Mouse (Mus musculus) right cerebral cortex, postnatal 4 days (tissue): ENCODE results near the gene Nab1.
"Not testable (repeated sequence)": the region's sequence is repeated elsewhere in the genome, so short reads cannot be mapped to it uniquely, and the experiment has no call there.

Source experiments
- DNase-seq: peaks from one replicate; pipeline ENCODE4 v3.0.0-alpha.2; 2022

Nab1 gene

DNA sequence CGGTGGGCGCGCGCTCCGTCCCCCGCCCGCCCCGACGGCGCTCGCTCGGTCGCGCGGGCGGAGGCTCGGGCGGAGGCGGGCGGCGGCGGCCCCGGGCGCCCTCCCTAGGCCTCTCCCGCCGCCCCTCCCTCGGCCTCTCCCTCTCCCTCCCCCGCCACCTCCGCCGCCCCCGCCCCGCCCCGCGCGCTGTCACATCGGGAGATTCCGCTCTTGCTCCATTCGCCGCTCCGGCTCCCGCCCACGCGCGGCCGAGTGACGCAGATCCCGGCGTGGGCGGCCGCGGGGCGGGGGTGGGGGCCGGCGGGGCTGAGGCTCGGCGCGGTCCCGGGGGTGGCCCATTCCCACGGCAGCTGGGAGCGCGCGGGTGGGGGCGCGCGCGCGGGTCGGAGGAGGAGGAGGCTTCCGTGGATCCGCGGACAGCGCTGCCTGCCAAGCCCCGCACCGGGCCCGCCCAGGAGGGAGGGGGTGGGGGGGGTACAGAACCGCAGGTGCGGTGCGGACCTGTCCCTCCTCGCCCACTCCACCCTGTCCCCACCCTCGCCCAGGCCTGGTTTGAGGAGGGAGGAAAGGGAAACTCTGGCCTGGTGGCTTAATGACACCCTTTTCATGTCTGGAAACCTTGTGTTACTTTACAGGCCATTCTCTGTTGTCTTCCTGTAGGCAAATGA is at the start of gene Nab1:
Gene Nab1, minus strand, starts transcription at position 366 of the 668 bp plus-strand sequence.
- peak; percentile 81 for DNase-seq

DNA sequence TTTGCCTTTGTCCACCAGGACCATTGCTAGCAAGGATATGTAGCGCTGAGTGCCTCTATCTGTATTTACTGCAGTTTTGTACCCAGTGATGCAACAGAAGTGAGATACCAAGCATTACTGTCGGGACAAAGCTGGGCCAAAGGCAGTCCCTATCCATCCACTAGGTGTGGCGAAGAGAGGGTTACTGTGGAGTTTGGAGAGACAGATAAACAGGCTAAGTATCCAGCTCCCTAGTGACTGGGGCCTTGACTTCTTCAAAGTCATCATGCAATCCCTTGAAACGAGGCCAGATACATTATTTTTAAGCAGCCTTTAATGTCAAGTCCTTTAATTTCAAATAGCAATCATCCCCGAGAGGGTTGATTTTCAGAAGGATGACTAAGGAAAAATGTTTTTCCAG is 47.0 kb upstream of the Nab1 start:
- DNase-seq, result no peak

DNA sequence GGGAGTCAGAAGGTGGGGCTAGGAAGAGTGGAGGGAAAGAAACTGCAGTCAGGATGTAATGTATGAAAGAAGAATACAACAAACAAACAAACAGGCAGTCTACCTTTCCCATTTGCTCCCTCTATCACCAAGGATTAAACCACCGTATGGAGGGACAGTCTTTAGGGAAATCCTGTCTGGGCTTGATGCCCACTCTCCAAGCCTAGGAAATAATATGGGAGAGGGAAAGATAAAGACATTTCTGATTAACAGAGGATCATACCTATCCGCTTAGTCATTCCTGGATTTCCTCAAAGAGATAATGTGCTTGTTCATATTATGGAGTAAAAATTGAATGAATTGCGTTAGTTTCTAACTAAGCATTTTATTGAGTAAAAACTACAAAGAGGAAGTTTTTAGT is 46.3 kb upstream of the Nab1 start:
- no peak for DNase-seq

DNA sequence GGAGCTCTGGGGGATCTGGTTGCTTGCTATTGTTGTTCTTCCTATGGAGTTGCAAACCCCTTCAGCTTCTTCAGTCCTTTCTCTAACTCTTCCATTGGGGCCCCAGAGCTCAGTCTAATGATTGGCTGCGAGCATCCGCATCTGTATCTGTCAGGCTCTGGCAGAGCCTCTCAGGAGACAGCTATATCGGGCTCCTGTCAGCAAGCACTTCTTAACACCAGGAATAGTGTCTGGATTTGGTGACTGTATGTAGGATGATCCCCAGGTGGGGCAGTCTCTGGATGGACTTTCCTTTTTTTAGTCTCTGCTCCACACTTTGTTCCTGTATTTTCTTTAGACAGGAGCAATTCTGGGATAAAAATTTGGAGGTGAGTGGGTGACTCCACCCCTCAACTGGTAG is 39.6 kb upstream of the Nab1 start:
- not testable (repeated sequence) for DNase-seq

DNA sequence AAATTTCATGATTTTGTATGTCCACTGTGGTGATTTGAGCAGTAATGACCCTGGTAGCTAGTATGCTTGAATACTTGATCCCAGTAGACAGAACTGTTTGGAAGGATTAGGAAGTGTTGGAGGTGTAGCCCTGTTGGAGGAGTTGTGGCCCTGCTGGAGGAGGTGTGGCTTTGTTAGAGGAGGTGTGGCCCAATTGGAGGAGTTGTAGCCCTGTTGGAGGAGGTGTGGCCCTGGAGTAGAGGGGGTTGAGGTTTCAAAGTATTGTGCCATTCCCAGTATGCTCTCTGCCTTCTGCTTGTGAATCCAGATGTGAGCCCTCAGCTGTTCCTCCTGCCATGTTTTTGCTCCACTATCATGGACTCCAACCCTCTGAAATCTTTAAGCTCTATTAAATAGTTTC is 29.5 kb upstream of the Nab1 start:
- no peak for DNase-seq

DNA sequence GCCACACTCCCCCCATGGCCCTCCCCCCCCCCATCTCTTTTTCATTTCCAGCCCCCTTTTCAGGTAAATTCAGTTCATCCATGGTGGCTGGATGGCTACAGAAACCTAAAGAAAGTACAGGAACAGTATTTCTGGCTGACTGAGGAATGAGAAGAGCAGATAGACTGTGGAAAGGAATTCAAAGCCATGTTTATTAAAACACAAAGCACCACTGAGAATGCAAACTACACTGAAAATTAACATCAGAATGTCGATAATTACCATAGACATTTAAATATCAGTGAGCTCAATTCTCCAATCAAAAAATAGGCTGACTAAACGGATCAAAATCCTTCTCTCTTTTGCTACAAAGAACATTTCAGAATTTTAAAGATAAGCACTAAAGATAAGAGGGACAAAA is 27.2 kb upstream of the Nab1 start:
- DNase-seq, result no peak

DNA sequence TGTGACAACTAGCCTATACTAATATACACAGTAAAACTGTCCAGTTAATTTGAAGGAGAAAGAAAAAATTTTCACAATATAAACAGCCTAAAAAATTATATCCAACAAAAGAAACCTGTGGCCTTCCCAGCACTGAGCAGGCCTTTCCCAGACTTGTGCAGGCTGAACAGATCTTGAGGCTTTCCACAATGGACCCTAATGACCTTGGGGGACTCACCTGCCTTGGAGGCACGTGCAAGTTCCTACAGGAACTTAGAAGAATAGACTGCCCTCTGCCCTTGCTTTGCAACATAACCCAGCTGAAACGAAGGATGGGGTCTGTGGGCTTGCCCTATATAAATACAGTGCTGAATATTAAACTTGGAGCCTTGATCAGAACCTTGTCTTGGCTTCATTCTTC is 26.8 kb upstream of the Nab1 start:
- DNase-seq, result no peak

DNA sequence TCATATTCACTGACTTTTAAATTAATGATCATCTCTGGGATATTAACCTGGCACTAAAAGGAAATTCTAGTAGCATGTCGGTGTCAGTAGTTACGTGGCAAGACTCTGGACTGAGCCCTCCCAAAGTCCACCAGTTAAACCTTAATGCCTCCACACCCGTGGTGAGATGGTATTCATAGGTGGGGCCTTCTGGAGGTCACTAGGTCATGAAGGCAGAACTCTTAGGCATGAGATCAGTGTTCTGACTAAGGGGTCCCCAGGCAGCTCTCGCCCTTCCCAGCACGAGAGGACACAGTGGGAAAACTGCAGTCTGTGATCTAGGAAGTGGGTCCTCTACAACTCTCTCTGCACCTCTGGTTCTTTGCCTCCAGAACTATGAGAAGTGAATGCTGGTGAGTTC is 24.2 kb upstream of the Nab1 start:
- no peak for DNase-seq

DNA sequence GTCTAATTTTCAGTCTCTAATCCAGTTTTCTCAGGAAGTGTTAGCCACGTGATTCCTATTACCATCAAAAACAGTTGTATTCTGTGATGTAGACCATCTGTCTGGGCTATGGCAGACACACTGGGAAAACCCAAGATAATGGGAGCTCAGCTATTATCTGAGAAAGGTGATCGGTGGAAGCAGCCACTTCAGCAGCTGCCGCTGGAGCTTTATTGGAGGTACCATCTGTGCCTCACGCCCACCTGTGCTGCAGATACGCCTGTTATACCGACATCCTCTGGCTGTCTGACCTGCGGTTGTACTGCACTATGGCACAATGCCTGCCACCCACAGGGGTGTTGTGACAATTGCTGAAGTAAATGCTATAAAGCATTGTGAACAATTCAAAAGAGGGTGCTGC is 23.7 kb upstream of the Nab1 start:
- no peak for DNase-seq

DNA sequence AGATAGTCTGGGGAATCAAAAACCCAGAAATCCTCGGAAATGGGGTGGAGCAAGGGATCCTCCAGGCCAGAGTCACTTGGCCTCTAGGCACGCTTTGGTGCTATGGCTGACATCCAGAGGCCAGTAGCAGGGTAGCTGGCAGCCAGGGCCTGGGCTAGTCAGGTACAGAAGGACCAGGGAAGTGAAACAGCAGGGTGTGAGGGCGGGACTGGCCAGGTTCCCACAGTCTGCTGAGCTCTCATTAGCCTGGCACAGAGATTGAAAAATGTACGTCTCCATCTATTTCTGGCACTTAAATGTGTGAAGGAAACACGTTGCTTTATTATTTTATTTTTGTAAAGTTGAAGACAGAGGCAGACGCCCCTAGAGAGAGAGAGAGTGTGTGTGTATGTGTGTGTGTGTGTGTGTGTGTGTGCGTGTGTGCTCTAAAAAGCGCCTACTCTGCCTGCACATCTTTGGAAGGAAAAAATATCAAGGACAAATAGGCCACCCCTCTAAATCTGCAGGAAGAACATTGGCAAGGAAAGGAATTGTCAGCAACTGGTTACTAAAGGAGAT is 21.0 kb upstream of the Nab1 start:
- DNase-seq, result peak; percentile 40

DNA sequence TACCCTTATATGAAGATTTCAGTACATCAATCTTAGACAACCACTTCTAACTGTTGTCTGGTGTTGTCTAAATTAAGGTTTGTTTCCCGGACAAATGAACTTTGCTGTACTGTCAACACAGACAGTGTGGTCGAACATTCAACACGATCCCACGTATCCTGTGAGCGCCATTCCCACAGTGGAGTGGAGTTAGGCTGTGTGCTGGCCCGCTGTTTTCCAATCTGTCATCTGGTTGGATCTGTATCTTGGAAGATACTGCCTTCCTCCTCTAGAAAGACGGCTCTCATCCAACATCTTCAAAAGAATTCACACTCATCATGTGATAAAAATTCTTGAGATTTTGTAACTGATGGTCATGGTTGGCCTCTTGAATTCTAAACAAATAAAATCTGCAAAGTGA is 19.7 kb upstream of the Nab1 start:
- no peak for DNase-seq

DNA sequence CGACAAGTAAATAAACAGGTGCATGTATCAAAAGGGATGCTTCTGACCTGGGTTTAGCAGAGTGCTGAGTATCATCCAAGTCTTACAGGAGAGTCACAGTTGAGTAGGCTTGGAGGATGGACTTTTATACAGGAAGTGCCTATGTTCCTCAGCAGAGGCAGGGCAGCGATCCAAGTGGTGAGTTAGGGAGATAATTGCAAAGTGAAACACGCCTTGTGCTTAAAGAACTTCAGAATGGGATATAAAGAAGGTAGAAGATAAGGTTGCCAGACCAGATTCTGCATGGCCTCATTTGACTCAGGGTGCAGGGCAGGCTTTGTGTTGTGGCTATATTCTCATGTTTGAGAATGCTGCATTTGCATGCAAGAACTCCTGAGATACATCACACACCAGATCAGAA is 14.8 kb upstream of the Nab1 start:
- no peak for DNase-seq

DNA sequence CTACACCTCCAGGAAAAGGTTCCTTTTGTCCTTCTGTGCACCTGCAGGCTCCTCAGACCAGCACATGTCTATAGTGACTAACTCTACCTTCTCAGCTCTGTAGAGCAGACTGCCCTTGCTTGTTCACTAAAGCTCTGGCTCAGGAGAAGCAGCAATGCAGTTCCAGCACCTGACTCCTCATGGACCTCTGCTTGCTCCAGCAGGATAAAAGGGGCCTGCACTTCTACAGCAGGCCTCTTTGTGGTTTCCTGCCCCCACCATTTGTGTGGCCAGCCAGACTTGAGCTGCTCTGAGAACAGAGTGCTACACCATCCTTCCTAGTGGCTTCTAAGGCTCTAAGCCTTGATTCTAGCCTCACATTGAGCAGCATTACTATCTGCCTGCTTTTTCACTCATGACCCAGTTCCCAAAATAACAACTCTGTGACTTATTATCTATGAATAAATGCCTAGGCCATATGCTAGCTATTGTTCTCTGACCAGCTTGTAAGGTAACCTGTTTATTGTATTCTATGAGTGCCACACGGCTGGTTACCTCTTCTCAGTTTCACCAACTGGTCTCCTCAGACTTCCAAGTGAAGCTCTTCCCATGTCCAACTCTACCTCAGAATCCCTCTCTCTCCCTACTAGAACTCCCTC is 11.4 kb upstream of the Nab1 start:
- no peak for DNase-seq

DNA sequence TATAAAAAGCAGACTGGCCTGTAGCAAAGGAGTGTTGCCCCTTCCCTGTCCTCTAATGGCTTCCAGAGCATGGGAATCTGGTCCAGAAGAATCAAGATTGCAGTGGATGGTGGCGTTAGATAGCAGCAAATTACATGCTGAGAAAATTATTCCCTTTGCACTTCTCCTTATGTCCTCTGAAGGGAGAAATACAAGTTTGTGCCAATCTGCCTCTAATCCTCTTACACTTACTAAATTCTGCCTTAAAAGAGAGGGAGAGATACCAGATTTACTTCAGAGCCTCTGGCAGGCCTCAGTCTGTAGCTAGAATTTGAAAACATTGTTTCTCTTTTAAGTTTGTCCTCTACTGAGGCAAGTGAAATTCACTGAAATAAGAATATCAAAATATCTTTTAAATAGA is 5.7 kb upstream of the Nab1 start:
- DNase-seq, result no peak

DNA sequence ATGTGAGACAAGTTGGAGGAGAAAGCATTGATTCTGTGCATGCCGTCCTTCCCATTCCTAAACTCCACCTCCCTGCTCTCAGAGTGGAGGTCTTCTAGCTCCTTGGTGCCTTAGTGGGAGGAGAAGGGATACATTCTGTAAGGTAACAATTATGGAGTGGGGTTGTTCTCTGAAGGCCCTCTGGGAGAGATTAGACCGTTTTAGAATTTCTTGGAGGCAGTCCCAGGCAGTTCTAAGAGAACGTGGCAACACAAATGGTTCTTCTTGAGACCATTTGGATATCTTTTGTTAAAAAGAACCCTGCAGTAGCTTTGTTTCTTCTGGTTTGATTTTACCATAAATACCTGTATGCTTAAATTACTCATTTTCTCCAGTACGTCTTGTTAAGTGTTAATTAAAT is 1.8 kb upstream of the Nab1 start:
- DNase-seq, result no peak

DNA sequence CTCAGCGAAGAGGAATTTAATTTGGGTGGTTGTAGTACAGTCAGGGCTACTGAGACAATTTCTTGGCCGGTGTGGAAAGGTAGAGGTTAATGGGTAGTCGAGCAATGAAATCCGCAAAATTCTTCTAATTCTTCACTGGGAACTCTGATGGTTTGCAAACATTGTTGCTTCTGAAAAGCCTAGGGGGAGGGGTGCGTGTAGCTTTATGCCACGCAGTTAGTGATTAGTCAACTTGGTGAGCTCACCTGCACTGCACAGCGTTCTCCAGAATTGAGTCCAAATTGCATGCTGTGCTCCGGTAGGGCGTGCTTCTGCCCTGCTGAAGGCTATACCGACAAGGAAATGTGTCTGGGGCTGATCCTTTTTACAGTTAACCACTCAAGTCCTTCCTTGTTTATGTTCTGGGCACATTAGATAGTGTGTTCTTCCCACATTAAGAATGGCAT is 1.2 kb upstream of the Nab1 start:
- DNase-seq, result no peak

DNA sequence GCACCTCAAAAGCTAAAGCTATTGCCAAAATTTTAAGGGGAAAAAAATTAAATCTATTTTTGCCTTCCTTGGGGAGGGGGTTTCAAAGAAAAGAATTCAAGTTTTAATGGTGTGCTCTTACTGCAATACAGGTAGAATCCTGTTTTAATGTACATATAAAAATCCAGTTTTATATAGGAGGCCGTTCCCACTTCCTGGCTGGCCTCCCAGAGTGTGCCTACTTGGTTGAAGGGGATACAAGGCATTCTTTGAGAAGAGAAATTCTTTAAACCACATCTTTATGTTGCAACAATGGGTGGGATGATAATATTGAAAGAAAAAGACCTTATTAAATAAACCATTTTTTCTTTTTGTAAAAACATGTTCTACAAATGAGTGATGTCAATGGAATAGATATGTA is 611 bp upstream of the Nab1 start:
- DNase-seq, result no peak

DNA sequence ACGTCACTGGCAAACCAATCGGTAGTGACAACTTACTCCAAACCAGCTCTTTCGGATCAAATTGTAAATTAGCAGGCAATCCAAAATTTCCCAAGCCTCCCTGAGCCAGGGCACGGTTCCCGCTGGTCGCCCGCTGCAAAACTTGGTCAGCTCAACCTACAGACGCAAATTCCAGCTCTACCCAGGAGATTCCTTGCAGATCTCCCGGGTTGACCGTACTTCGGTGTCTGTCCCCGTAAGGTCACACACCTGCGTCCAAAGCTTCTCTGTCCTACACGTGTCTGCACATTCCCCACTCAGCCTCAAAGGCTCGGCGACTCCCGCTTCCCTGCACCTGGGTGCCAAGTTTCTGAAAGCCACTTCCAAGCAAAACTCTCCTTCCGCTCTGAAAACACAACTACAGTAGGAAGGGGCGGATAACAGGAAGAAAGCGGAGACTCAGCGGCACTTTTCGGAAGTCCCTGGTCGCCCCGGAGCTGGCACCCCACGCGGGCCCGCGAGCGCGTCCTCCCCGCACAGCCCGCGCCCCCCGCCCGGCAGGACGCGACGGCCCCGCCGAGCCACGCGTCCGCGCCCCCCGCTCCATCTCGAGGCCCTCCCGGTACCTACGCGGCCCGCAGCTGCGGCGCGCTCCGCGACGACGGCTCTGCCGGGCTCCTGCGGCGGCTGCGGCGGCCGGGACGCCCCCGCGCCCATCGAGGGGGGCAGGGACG is 722 bp downstream of the Nab1 start:
- peak; percentile 47 for DNase-seq

DNA sequence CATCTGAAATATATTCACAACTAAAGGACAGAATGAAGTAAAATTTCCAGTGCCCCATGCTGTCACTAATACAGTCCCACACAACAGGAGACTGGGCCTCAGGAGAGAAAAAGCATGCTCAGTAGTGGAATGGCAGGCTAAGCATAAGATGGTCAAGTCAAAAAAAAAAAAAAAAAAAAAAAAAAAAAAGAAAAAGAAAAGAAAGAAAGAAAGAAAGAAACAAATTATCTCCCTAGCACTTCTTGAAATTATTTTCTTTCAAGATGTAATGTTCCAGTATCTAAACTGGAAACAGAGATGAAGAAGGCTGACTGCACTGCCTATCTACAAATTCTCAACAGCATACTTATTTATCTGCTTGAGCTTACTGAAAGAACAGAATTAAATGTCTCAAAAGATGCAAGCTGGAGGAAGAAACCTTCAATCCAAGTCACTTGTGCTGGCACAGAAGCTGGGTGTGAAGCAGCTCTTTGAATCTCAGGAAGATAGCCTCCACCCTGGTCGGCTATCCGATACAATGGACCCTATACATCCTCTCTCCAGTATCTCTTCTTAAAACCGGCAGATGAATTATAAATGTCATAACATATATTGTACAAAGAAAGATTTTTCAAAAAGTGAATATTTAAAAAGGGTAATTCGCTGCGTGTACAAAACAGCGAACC is 1.6 kb downstream of the Nab1 start:
- DNase-seq, result no peak

DNA sequence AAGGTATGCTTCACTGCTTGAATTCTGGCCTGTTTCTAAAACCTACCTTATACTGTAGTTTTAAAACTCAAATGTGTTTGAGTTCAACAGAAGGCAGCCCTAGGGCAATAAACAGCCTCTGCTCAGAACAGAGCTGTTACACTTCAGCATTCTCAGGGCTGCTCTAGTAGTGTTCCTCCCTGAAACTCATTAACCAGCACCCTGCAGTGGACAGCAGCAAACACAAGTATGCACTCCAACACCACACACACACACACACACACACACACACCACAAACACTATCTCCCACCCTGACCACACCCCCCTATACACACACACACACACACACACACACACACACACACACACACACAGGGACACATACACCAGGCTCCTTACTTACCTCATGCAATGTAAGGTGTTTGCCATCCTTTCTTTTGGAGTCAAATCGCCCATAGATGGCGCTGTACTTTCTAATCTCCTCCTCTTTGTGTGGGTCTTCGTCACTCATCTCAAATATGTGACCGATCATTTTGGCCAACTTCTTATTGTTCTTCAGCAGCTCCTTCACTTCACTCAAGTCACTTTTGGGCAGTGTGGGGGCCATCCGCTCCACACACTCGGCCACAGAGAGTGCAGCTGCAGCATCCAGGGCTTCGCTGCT is 10.8 kb downstream of the Nab1 start:
- no peak for DNase-seq

DNA sequence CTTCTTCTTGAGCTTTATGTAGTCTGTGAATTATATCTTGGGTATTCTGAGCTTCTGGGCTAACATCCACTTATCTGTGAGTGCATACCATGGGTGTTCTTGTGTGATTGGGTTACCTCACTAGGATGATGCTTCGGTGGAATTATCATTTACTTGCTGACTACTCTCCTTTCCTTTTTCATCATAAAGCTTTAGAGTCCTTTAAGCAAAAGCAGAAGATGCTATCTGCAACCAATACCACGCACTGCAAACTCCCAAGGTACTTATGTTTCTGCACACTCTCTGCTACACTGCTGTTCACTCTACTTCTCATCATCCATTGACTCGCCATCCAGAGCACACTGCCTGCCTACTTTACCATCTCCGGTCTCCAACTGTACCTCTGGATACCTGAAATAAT is 15.5 kb downstream of the Nab1 start:
- no peak for DNase-seq

DNA sequence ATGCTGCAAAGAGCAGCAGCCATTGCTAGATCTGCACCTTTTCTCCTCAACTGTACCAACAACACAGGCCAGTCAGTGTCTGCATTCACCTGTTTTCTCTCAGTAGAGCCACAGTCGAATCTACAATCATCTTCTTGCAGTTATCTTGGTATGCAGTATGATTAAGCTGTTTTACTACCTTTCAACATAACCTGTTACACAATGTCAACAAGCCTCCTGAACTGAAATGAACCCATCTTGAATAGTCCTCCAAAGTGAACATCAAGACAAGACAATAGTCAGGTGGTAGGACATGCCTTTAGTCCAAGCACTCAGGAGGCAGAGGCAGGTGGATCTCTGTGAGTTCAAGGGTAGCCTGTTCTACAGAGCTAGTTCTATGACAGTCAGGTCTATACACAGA is 26.2 kb downstream of the Nab1 start:
- DNase-seq, result no peak
